Mouse (Mus musculus) heart, postnatal 4 days (tissue): ENCODE measurements around the gene Prss32. TPM values are rescaled to one million over a fixed set of nuclear protein-coding genes. Genes with fewer than 3 reads are reported as not detected.

Experiments used
- DNase-seq: peaks from one replicate; pipeline ENCODE4 v3.0.0; 2021
- total RNA-seq, 2 experiments: library from RNA; stranded (reverse); gene quantifications; 2 replicates each; pipeline ENCODE4 v1.2.3; 2021

Gene Prss32
- not detected for total RNA-seq

- peak; percentile 55 for DNase-seq
These were observed at the start of gene Prss32, which contains the start of gene Prss41 for GRCm38 (mm10) chr17:23843812-23844273. Gene Prss32 (plus strand): TSS chr17:23843855. Gene Prss41 (minus strand): TSS chr17:23844172.

- no peak for DNase-seq
These were observed 48.3 kb upstream of the Prss32 start for GRCm38 (mm10) chr17:23795323-23795722.

GRCm38 (mm10) chr17:23797316-23797715 lies 46.3 kb upstream of the Prss32 start:
- no peak for DNase-seq

GRCm38 (mm10) chr17:23801627-23802026 lies 42.0 kb upstream of the Prss32 start:
- DNase-seq: no peak

- peak; percentile 97 for DNase-seq
These were observed 40.8 kb upstream of the Prss32 start for GRCm38 (mm10) chr17:23802746-23803365.

- peak; percentile 87 for DNase-seq
These were observed 40.2 kb upstream of the Prss32 start for GRCm38 (mm10) chr17:23803366-23804041.

GRCm38 (mm10) chr17:23804426-23805085 lies 39.1 kb upstream of the Prss32 start:
- no peak for DNase-seq

- peak; percentile 67 for DNase-seq
These were observed 36.8 kb upstream of the Prss32 start for GRCm38 (mm10) chr17:23806867-23807266.

GRCm38 (mm10) chr17:23807918-23808317 lies 35.7 kb upstream of the Prss32 start:
- DNase-seq: no peak

GRCm38 (mm10) chr17:23815641-23816040 lies 28.0 kb upstream of the Prss32 start:
- DNase-seq: no peak

GRCm38 (mm10) chr17:23818579-23818978 lies 25.1 kb upstream of the Prss32 start:
- no peak for DNase-seq

- DNase-seq: no peak
These were observed 24.4 kb upstream of the Prss32 start for GRCm38 (mm10) chr17:23819235-23819634.

GRCm38 (mm10) chr17:23820731-23821130 lies 22.9 kb upstream of the Prss32 start:
- no peak for DNase-seq

GRCm38 (mm10) chr17:23822094-23822493 lies 21.6 kb upstream of the Prss32 start:
- DNase-seq: no peak

GRCm38 (mm10) chr17:23823018-23823417 lies 20.6 kb upstream of the Prss32 start:
- DNase-seq: no peak

GRCm38 (mm10) chr17:23823614-23824013 lies 20.0 kb upstream of the Prss32 start:
- DNase-seq: no peak

GRCm38 (mm10) chr17:23825591-23825990 lies 18.1 kb upstream of the Prss32 start:
- DNase-seq: no peak

- DNase-seq: peak; percentile 60
These were observed 15.2 kb upstream of the Prss32 start for GRCm38 (mm10) chr17:23828271-23829001.

- DNase-seq: peak; percentile 85
These were observed 14.5 kb upstream of the Prss32 start, which contains the start of gene Elob for GRCm38 (mm10) chr17:23829064-23829619. Gene Elob (minus strand): TSS chr17:23829136.

- DNase-seq: no peak
These were observed 12.5 kb upstream of the Prss32 start for GRCm38 (mm10) chr17:23831201-23831600.

- DNase-seq: no peak
These were observed 7.6 kb upstream of the Prss32 start, which contains the start of gene Prss33 for GRCm38 (mm10) chr17:23836006-23836575. Gene Prss33 (minus strand): TSS chr17:23836056.

- peak; percentile 71 for DNase-seq
These were observed 2.5 kb upstream of the Prss32 start for GRCm38 (mm10) chr17:23841145-23841544.
